Mouse (Mus musculus) brown adipose tissue, adult 24 weeks (tissue): ENCODE data around the gene Csnk2b. TPM values are rescaled to one million over a fixed set of nuclear protein-coding genes. Genes with fewer than 3 reads are reported as not detected.

Source experiments
- H3K27ac ChIP-seq: fragments of 200-500 bp; replicated peaks from 2 replicates; pipeline ENCODE4 v1.5.1; 2012; ENCODE audit warnings: low read depth, mild to moderate bottlenecking, low read length
- H3K4me1 ChIP-seq: fragments of 200-500 bp; 2 replicates; pipeline ENCODE4 v1.6.1; 2012; ENCODE audit warnings: low read length, mixed read lengths; ENCODE audit not compliant: control insufficient read depth, insufficient read depth, insufficient read length
- H3K4me3 ChIP-seq: fragments of 200-500 bp; 2 replicates; pipeline ENCODE4 v1.5.1; 2012; ENCODE audit warnings: low read depth, mild to moderate bottlenecking, low read length, moderate library complexity; ENCODE audit not compliant: insufficient read depth
- polyA plus RNA-seq: library from polyadenylated mRNA; stranded (reverse); fragments of >200 nt; gene quantifications from 2 replicates; pipeline ENCODE4 v1.2.4, GENCODE M21; 2012; ENCODE audit not compliant: missing spikeins, insufficient read depth, insufficient read length

Gene Csnk2b
- polyA plus RNA-seq, 1 experiment: 138 TPM

- H3K4me1 ChIP-seq: no peaks in the 10 kb centered on the region
- H3K27ac ChIP-seq: no peak overlapping the region
- H3K4me3 ChIP-seq: no peak overlapping the region
Measured at GRCm38 (mm10) chr17:35074097-35074496, 47.8 kb downstream of the Csnk2b start.

GRCm38 (mm10) chr17:35071454-35071853, 50.4 kb downstream of the Csnk2b start:
- Histone ChIP-seq H3K27ac (no peak overlapping the region), H3K4me1 (no peaks in the 10 kb centered on the region), H3K4me3 (no peak overlapping the region)

- Histone ChIP-seq H3K4me1 (no peaks in the 10 kb centered on the region), H3K4me3 (no peak overlapping the region), H3K27ac (no peak overlapping the region)
Measured at GRCm38 (mm10) chr17:35070556-35071229, 51.2 kb downstream of the Csnk2b start.

- Histone ChIP-seq H3K27ac (no peak overlapping the region), H3K4me1 (no peaks in the 10 kb centered on the region), H3K4me3 (no peak overlapping the region)
Measured at GRCm38 (mm10) chr17:35068213-35068914, 53.5 kb downstream of the Csnk2b start.

Other genes with a start within 250 kb of the Csnk2b start
- 3.0 and 3.3 TPM in 2 replicates for gene Zbtb12, start 242.6 kb downstream of the Csnk2b start, polyA plus RNA-seq
- gene Gm20547, start 240.0 kb downstream of the Csnk2b start, polyA plus RNA-seq: not detected in 2 replicates
- gene C2, start 223.8 kb downstream of the Csnk2b start, polyA plus RNA-seq: 6.0 and 12.4 TPM in 2 replicates
- gene Ehmt2, start 223.6 kb downstream of the Csnk2b start, polyA plus RNA-seq: 27.4 and 30.6 TPM in 2 replicates
- not detected in 2 replicates for gene Slc44a4, start 207.6 kb downstream of the Csnk2b start, polyA plus RNA-seq
- 9.1 and 10.2 TPM in 2 replicates for gene Neu1, start 190.8 kb downstream of the Csnk2b start, polyA plus RNA-seq
- 5.2 and 26.8 TPM in 2 replicates for gene Hspa1b, start 162.8 kb downstream of the Csnk2b start, polyA plus RNA-seq
- gene Gm20481, start 152.1 kb downstream of the Csnk2b start, polyA plus RNA-seq: not detected in 2 replicates
- 6.3 and 18.9 TPM in 2 replicates for gene Hspa1a, start 149.9 kb downstream of the Csnk2b start, polyA plus RNA-seq
- 0.48 and 0.71 TPM in 2 replicates for gene Hspa1l, start 149.3 kb downstream of the Csnk2b start, polyA plus RNA-seq
- gene Lsm2, start 140.2 kb downstream of the Csnk2b start, polyA plus RNA-seq: 22.4 and 29.8 TPM in 2 replicates
- gene Vars, start 121.1 kb downstream of the Csnk2b start, polyA plus RNA-seq: 12.7 and 14.2 TPM in 2 replicates
- not detected in 2 replicates for gene Vwa7, start 105.5 kb downstream of the Csnk2b start, polyA plus RNA-seq
- not detected in 2 replicates for gene Sapcd1, start 94.0 kb downstream of the Csnk2b start, polyA plus RNA-seq
- gene Msh5, start 75.3 kb downstream of the Csnk2b start, polyA plus RNA-seq: not detected in 2 replicates
- 13.6 and 16.8 TPM in 2 replicates for gene Clic1, start 72.1 kb downstream of the Csnk2b start, polyA plus RNA-seq
- 9.4 and 11.6 TPM in 2 replicates for gene Ddah2, start 63.0 kb downstream of the Csnk2b start, polyA plus RNA-seq
- not detected in 2 replicates for gene Ly6g6c, start 56.7 kb downstream of the Csnk2b start, polyA plus RNA-seq
- gene Mpig6b, start 55.9 kb downstream of the Csnk2b start, polyA plus RNA-seq: not detected in 2 replicates
- gene Ly6g6e, start 45.2 kb downstream of the Csnk2b start, polyA plus RNA-seq: not detected in 2 replicates
- 3.0 TPM in 1 of 2 replicates, not detected in the other for gene Ly6g6d, start 44.0 kb downstream of the Csnk2b start, polyA plus RNA-seq
- gene Ly6g6f, start 36.4 kb downstream of the Csnk2b start, polyA plus RNA-seq: not detected in 2 replicates
- gene Abhd16a, start 32.8 kb downstream of the Csnk2b start, polyA plus RNA-seq: 43.3 and 44.8 TPM in 2 replicates
- gene Ly6g5c, start 13.8 kb downstream of the Csnk2b start, polyA plus RNA-seq: not detected in 2 replicates
- gene Ly6g5b, start 6.6 kb downstream of the Csnk2b start, polyA plus RNA-seq: not detected in 2 replicates
- gene Gpank1, start 598 bp downstream of the Csnk2b start, polyA plus RNA-seq: 7.9 and 12.8 TPM in 2 replicates
- gene D17H6S53E, start 4.3 kb upstream of the Csnk2b start, polyA plus RNA-seq: 12.8 and 17.2 TPM in 2 replicates
- gene Apom, start 10.0 kb upstream of the Csnk2b start, polyA plus RNA-seq: not detected in 2 replicates
- gene Bag6, start 13.1 kb upstream of the Csnk2b start, polyA plus RNA-seq: 119 and 160 TPM in 2 replicates
- 42.9 and 81.7 TPM in 2 replicates for gene Prrc2a, start 42.8 kb upstream of the Csnk2b start, polyA plus RNA-seq
- 10.5 and 14.3 TPM in 2 replicates for gene Aif1, start 54.0 kb upstream of the Csnk2b start, polyA plus RNA-seq
- gene Lst1, start 66.4 kb upstream of the Csnk2b start, polyA plus RNA-seq: 12.2 and 16.4 TPM in 2 replicates
- gene Ltb, start 72.4 kb upstream of the Csnk2b start, polyA plus RNA-seq: not detected in 2 replicates
- not detected in 2 replicates for gene Tnf, start 80.0 kb upstream of the Csnk2b start, polyA plus RNA-seq
- not detected in 2 replicates for gene Lta, start 83.3 kb upstream of the Csnk2b start, polyA plus RNA-seq
- gene Gm16181, start 98.8 kb upstream of the Csnk2b start, polyA plus RNA-seq: not detected in 2 replicates
- 2.7 and 4.0 TPM in 2 replicates for gene Atp6v1g2, start 111.6 kb upstream of the Csnk2b start, polyA plus RNA-seq
- gene Nfkbil1, start 113.7 kb upstream of the Csnk2b start, polyA plus RNA-seq: 5.2 and 6.7 TPM in 2 replicates
- gene Ddx39b, start 119.7 kb upstream of the Csnk2b start, polyA plus RNA-seq: 50.5 and 57.9 TPM in 2 replicates
- 284 and 411 TPM in 2 replicates for gene H2-D1, start 140.7 kb upstream of the Csnk2b start, polyA plus RNA-seq
- 0.40 TPM in 1 of 2 replicates, not detected in the other for gene H2-Q1, start 198.4 kb upstream of the Csnk2b start, polyA plus RNA-seq
- not detected in 2 replicates for gene H2-Q2, start 220.2 kb upstream of the Csnk2b start, polyA plus RNA-seq